Comparison of ENCODE assay signal across 12 mouse cellular contexts in the genomic region with DNA sequence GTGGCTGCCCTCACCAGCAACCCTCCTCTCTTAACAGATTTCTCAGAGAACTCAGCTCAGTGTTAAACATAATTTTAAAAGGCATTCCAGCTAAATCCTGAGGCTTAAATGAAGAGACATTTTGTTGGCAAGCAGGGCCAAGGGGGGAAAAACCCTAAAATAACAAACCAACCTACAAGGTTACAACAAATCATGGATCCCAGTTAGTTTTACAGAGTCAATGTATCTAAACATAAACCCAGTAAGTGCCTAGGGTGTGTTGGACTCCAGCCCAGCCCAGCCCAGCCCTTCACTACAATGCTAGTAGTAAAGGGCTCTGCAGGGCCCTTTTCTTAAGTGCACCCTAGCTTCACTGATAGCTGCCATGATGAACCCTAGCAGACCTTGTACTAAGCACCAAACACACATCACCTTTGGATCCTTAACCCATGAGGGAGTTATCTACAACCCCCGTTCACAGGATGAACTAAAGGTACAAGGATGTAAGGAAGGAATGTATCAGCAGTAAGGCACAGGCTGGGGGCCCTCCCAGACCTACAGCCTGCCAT. TPM values are rescaled to one million over a fixed set of nuclear protein-coding genes. Genes with fewer than 3 reads are reported as not detected.
DNase-seq lines count a peak whose midpoint lies in the region; ATAC-seq and TF ChIP-seq lines count a peak whose summit lies in the region.
"Had no signal": no experiment of that assay in that cellular context is flagged by ENCODE, and none has a peak within 500 bp of the region (broad histone marks: within the 10 kb centered on the region; RNA-seq: fewer than 3 reads in every experiment).

No protein-coding gene starts in this region.

- peaks cover 56% of the 10 kb centered on the region for H3K36me3 ChIP-seq in heart, adult 2 months (ENCODE audit: control insufficient read depth, insufficient read depth, low read length)
- H3K36me3 ChIP-seq in kidney, postnatal 0 days (ENCODE audit: insufficient read depth, low read length), result peaks cover 44% of the 10 kb centered on the region
- H3K36me3 ChIP-seq in intestine, embryonic 15.5 days, result peaks cover 45% of the 10 kb centered on the region

- no peak overlapping the region for H3K4me2 ChIP-seq in kidney, postnatal 0 days (ENCODE audit: low read length)
- H3K4me2 ChIP-seq in intestine, embryonic 15.5 days (replicated peaks), result no peak overlapping the region
- H3K4me2 ChIP-seq: neural tube, embryonic 12.5 days had no signal

- H3K27me3 ChIP-seq in heart, adult 2 months (ENCODE audit: control insufficient read depth, insufficient read depth, low read length), result no peaks in the 10 kb centered on the region
- no peaks in the 10 kb centered on the region for H3K27me3 ChIP-seq in kidney, postnatal 0 days (ENCODE audit: insufficient read depth, low read length)
- H3K27me3 ChIP-seq in intestine, embryonic 15.5 days (replicated peaks), result no peaks in the 10 kb centered on the region
- H3K27me3 ChIP-seq: neural tube, embryonic 12.5 days had no signal

- H3K79me2 ChIP-seq in heart, adult 2 months (replicated peaks; ENCODE audit: control insufficient read depth, insufficient read depth, low read length), result peaks cover 6% of the 10 kb centered on the region; the same call in 1 of the 2 replicates

- WGBS in heart, adult 2 months, result 22% methylated on average over 1 of the region's 1 CpGs
- 77% methylated on average over 1 of the region's 1 CpGs for WGBS in kidney, postnatal 0 days
- 68% methylated on average over 1 of the region's 1 CpGs for WGBS in intestine, embryonic 15.5 days

- no peak overlapping the region for H3K9ac ChIP-seq in heart, adult 2 months (ENCODE audit: low read depth, low read length)
- no peak overlapping the region for H3K9ac ChIP-seq in kidney, postnatal 0 days (ENCODE audit: low read depth, low read length)
- H3K9ac ChIP-seq in intestine, embryonic 15.5 days, result no peak overlapping the region
- H3K9ac ChIP-seq: neural tube, embryonic 12.5 days had no signal

- no peak for TF ChIP-seq CTCF in heart, adult 2 months (IDR thresholded peaks at IDR 0.05)
- no peak for TF ChIP-seq CTCF in kidney, postnatal 0 days (IDR thresholded peaks at IDR 0.05; ENCODE audit: low read depth)

- peak overlapping the region; percentile 76 for H3K27ac ChIP-seq in heart, adult 2 months
- peak overlapping the region; percentile 37 for H3K27ac ChIP-seq in kidney, postnatal 0 days
- peak overlapping the region; percentile 77 for H3K27ac ChIP-seq in intestine, embryonic 15.5 days
- H3K27ac ChIP-seq: neural tube, embryonic 12.5 days had no signal

- no peaks in the 10 kb centered on the region for H3K9me3 ChIP-seq in kidney, postnatal 0 days (replicated peaks; ENCODE audit: low read length)
- H3K9me3 ChIP-seq in intestine, embryonic 15.5 days, result no peaks in the 10 kb centered on the region
- H3K9me3 ChIP-seq: neural tube, embryonic 12.5 days had no signal

- ATAC-seq in kidney, postnatal 0 days (replicated peaks; ENCODE audit: low FRiP score, low read depth), result no peak
- ATAC-seq in intestine, embryonic 15.5 days, result peak; percentile 71
- no peak for ATAC-seq in megakaryocyte, adult 5-6 weeks (ENCODE audit: poor library complexity, severe bottlenecking)

- DNase-seq in heart, adult 2 months, result no peak
- no peak for DNase-seq in heart, postnatal 14 days
- DNase-seq in kidney, postnatal 0 days (ENCODE audit: low spot score), result no peak
- no peak for DNase-seq in kidney, postnatal 4 days
- DNase-seq in NIH3T3 (ENCODE audit: low read depth), result peak; percentile 65
- DNase-seq in frontal cortex, postnatal 14 days (ENCODE audit: low spot score in 2 of 2), result no peak
- DNase-seq: adrenal gland, adult 8-10 months; kidney, adult 8-10 months; right cerebral cortex, postnatal 25 days had no signal

- H3K4me1 ChIP-seq in heart, adult 2 months (ENCODE audit: control insufficient read depth, insufficient read depth, low read length), result peaks cover 40% of the 10 kb centered on the region
- H3K4me1 ChIP-seq in kidney, postnatal 0 days (replicated peaks; ENCODE audit: insufficient read depth, low read length), result peaks cover 7% of the 10 kb centered on the region; the same call in 1 of the 2 replicates
- H3K4me1 ChIP-seq in intestine, embryonic 15.5 days (replicated peaks), result peaks cover 40% of the 10 kb centered on the region
- H3K4me1 ChIP-seq: neural tube, embryonic 12.5 days had no signal

- intact Hi-C loops in heart, adult 2 months (cut with DNase I), result no loop called here
- intact Hi-C loops in heart, postnatal 14 days (cut with DNase I), result no loop called here

- H3K4me3 ChIP-seq in heart, adult 2 months, result no peak overlapping the region
- no peak overlapping the region for H3K4me3 ChIP-seq in kidney, postnatal 0 days (replicated peaks; ENCODE audit: low read depth, low read length)
- no peak overlapping the region for H3K4me3 ChIP-seq in intestine, embryonic 15.5 days (replicated peaks)
- H3K4me3 ChIP-seq: neural tube, embryonic 12.5 days had no signal

- no peak for TF ChIP-seq POLR2A in heart, adult 2 months (IDR thresholded peaks at IDR 0.05; ENCODE audit: insufficient read depth, low read depth, low read length)

- TF ChIP-seq EP300 in heart, adult 2 months (IDR thresholded peaks at IDR 0.05; ENCODE audit: insufficient read depth, low read depth, low read length), result no peak

RNA-seq across cellular contexts. Expression of a gene that starts 12.7 kb away (rescaled TPM):
- 100 to 1,000 TPM; 107 to 119 TPM for total RNA-seq in heart, adult 2 months (2021)
- polyA plus RNA-seq in heart, adult 2 months (2012; rRNA removed), result 105 and 144 TPM in 2 replicates
- 100 to 1,000 TPM; 119 to 146 TPM for total RNA-seq in heart, postnatal 14 days (2021)
- polyA plus RNA-seq in kidney, postnatal 0 days (2015; fragmentation: Nextera tagmentation; extraction: Ambion mirVana), result 165 and 182 TPM in 2 replicates
- 240 and 243 TPM in 2 replicates for polyA plus RNA-seq in intestine, embryonic 15.5 days (2015; fragmentation: Nextera tagmentation; extraction: Ambion mirVana)
- total RNA-seq in megakaryocyte, adult 5-6 weeks (2015), result 236 and 293 TPM in 2 replicates
- 418 and 442 TPM in 2 replicates for total RNA-seq in megakaryocyte, adult 5-6 weeks (2017)

RNA-seq across cellular contexts. Expression of a gene that starts 47.4 kb away (rescaled TPM):
- total RNA-seq in heart, adult 2 months (2021), result 1 to 10 TPM; 1.3 to 1.6 TPM
- 1.6 and 1.9 TPM in 2 replicates for polyA plus RNA-seq in heart, adult 2 months (2012; rRNA removed)
- 1 to 10 TPM in 1 of 2 experiments, under 1 TPM in 1; 0.85 to 2.9 TPM for total RNA-seq in heart, postnatal 14 days (2021)
- 2.9 and 3.5 TPM in 2 replicates for polyA plus RNA-seq in kidney, postnatal 0 days (2015; fragmentation: Nextera tagmentation; extraction: Ambion mirVana)
- 1.6 and 1.8 TPM in 2 replicates for polyA plus RNA-seq in intestine, embryonic 15.5 days (2015; fragmentation: Nextera tagmentation; extraction: Ambion mirVana)
- 3.9 and 7.3 TPM in 2 replicates for total RNA-seq in megakaryocyte, adult 5-6 weeks (2015)
- 7.8 and 9.2 TPM in 2 replicates for total RNA-seq in megakaryocyte, adult 5-6 weeks (2017)
